Mouse (Mus musculus) midbrain, postnatal 0 days (tissue): ENCODE results near the gene Sirpa. TPM values are rescaled to one million over a fixed set of nuclear protein-coding genes. Genes with fewer than 3 reads are reported as not detected.

Source experiments
- ATAC-seq: fragments of 200-750 bp; cut with Nextera tagmentation; 2 replicates; pipeline ENCODE4 v1.8.0; 2017; ENCODE audit warnings: moderate number of reproducible peaks, mild to moderate bottlenecking, moderate TSS enrichment, moderate library complexity; ENCODE audit not compliant: low FRiP score
- DNase-seq: peaks from one replicate; pipeline ENCODE4 v3.0.0-alpha.2; 2015; ENCODE audit warnings: low spot score
- H3K27ac ChIP-seq: fragments of 300-500 bp; sonication (generic); 2 replicates; pipeline ENCODE4 v1.5.1; 2014; ENCODE audit warnings: low read depth, mild to moderate bottlenecking, low read length, mixed read lengths
- H3K27me3 ChIP-seq: fragments of 300-500 bp; sonication (generic); 2 replicates; pipeline ENCODE4 v1.6.1; 2014; ENCODE audit warnings: low read length, control low read depth, mixed read lengths; ENCODE audit not compliant: insufficient read depth
- H3K36me3 ChIP-seq: fragments of 300-500 bp; sonication (generic); 2 replicates; pipeline ENCODE4 v1.6.1; 2014; ENCODE audit warnings: low read length, control low read depth, mixed read lengths; ENCODE audit not compliant: insufficient read depth
- H3K4me1 ChIP-seq: fragments of 300-500 bp; sonication (generic); 2 replicates; pipeline ENCODE4 v1.6.1; 2014; ENCODE audit warnings: mild to moderate bottlenecking, control low read depth, antibody characterized with exemption, low read length, mixed read lengths; ENCODE audit not compliant: insufficient read depth
- H3K4me2 ChIP-seq: fragments of 300-500 bp; sonication (generic); 2 replicates; pipeline ENCODE4 v1.6.1; 2014; ENCODE audit warnings: low read depth, mild to moderate bottlenecking, low read length, mixed read lengths; ENCODE audit not compliant: poor library complexity, severe bottlenecking
- H3K4me3 ChIP-seq: fragments of 300-500 bp; sonication (generic); 2 replicates; pipeline ENCODE4 v1.5.1; 2014; ENCODE audit warnings: low read depth, mild to moderate bottlenecking, low read length, moderate library complexity
- H3K9ac ChIP-seq: fragments of 300-500 bp; sonication (generic); replicated peaks from 2 replicates; pipeline ENCODE4 v1.6.1; 2014; ENCODE audit warnings: mild to moderate bottlenecking, low read length, moderate library complexity, mixed read lengths; ENCODE audit not compliant: poor library complexity, severe bottlenecking
- H3K9me3 ChIP-seq: fragments of 300-500 bp; sonication (generic); 2 replicates; pipeline ENCODE4 v1.6.1; 2016; ENCODE audit warnings: low read length, control low read depth
- CTCF ChIP-seq: IDR thresholded peaks from 2 replicates; pipeline ENCODE4 v1.5.1; 2016; ENCODE audit warnings: antibody characterized with exemption, mild to moderate bottlenecking
- WGBS: fragments of 180-500 bp; shearing (Covaris S2); extraction: QIAGEN DNeasy Blood & Tissue Kit; methylation state at CpG from one replicate; pipeline ENCODE4 v1.1.7; 2014; 5-methylcytosine and 5-hydroxymethylcytosine counted together
- polyA plus RNA-seq: library from polyadenylated mRNA; unstranded; fragments of >200 nt; fragmentation: Nextera tagmentation; extraction: Ambion mirVana; gene quantifications from 2 replicates; pipeline ENCODE4 v1.2.1, GENCODE M21; 2015
- total RNA-seq: library from RNA; depleted of rRNA; stranded (reverse); fragments of >200 nt; gene quantifications from 2 replicates; pipeline ENCODE4 v1.2.3, GENCODE M21; 2014

Gene Sirpa
- total and polyA plus RNA-seq, 2 experiments from 2014 or later = 55.7 to 109 TPM

DNA sequence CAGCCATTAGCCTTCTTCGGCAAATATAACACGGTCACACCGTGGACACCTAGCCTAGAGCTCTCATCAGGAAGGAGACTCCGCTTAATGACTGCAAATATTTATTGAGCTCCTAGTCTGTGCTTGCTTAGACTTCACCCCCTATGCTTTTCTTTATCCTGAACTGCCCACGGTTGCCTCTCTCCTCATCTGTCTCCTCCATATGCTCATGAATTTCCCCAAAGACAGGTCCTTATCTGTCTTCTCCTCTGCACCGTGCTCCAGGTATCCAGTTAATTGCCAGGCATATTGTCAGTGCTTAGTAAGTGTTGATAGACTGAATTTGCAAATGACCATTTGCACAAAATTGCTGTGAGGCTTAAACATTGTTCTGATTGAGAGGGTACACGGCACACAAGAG lies 23.5 kb upstream of the Sirpa start:
- ATAC-seq (no peak), DNase-seq (no peak)
- no peak for TF ChIP-seq CTCF
- H3K4me2 ChIP-seq = no peak overlapping the region
- no peak overlapping the region for H3K4me3 ChIP-seq
- no peak overlapping the region for H3K27ac ChIP-seq
- no peaks in the 10 kb centered on the region for H3K27me3 ChIP-seq
- no peak overlapping the region for H3K9ac ChIP-seq
- H3K36me3 ChIP-seq = no peaks in the 10 kb centered on the region
- H3K4me1 ChIP-seq = no peaks in the 10 kb centered on the region; the same call in 1 of the 2 replicates
- no peaks in the 10 kb centered on the region for H3K9me3 ChIP-seq
- 88% methylated on average over 7 of the region's 7 CpGs for WGBS

DNA sequence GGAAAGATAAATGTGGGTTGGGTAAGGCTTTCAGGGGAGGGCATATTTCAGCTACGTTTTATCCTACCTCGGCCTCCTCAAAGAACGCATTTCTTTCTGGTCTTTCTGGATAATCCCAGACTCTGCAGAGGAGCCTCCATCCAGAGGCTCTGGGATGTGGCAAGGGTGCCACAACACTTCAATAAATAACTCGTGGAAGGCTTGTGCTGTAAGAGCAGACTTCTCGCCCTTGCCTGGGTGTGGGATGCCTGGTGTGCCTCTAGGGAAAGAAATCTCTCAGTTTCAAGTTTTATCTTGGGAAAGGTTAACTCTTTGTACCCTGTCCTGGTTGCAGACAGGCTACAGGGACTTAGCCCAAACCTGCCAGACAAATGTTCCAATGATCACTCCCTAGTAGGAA lies 23.1 kb upstream of the Sirpa start:
- H3K27ac ChIP-seq = no peak overlapping the region
- ATAC-seq = no peak
- DNase-seq = no peak
- no peak for TF ChIP-seq CTCF
- H3K36me3 ChIP-seq = no peaks in the 10 kb centered on the region
- WGBS = 73% methylated on average over 5 of the region's 5 CpGs
- no peak overlapping the region for H3K9ac ChIP-seq
- no peaks in the 10 kb centered on the region for H3K27me3 ChIP-seq
- H3K4me1 ChIP-seq = no peaks in the 10 kb centered on the region; the same call in 1 of the 2 replicates
- no peaks in the 10 kb centered on the region for H3K9me3 ChIP-seq
- H3K4me3 ChIP-seq = no peak overlapping the region
- no peak overlapping the region for H3K4me2 ChIP-seq

DNA sequence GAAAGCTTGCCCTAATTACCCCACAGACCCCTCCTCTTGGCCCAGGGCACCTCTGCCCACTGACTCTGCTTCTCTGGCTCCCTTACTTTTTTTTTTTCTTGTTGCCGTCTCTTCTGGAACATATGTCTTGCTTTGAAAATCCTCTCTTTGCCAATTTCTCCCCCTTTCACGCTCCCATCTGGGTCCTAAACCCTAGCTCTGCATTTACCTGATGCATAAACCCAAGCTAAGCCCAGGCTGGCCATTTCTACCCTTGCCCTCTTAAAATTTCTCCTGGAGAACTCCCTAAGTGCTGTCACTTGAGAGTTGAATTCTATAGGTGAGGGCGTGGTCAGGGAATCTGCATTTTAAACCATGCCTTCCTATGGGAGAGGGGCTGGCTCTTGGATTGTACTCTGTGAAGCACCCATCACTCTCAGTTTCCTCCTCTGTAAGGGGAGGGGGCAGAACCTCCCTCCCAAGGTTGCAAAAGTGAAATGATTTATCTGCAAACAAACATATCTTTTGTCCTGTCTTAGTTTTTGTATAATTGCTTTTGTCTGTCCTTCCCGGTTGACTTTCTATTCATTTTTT lies 18.8 kb upstream of the Sirpa start:
- no peak for TF ChIP-seq CTCF
- no peak for ATAC-seq
- 15% methylated on average over 4 of the region's 4 CpGs for WGBS
- DNase-seq = no peak
- Histone ChIP-seq H3K9ac (no peak overlapping the region), H3K4me3 (peak overlapping the region; percentile 15; the same call in 1 of the 2 replicates), H3K36me3 (no peaks in the 10 kb centered on the region), H3K9me3 (no peaks in the 10 kb centered on the region), H3K4me2 (peak overlapping the region; percentile 45; the same call in 1 of the 2 replicates), H3K27me3 (no peaks in the 10 kb centered on the region), H3K4me1 (peaks cover 4% of the 10 kb centered on the region; the same call in 1 of the 2 replicates), H3K27ac (peak overlapping the region; percentile 71)

DNA sequence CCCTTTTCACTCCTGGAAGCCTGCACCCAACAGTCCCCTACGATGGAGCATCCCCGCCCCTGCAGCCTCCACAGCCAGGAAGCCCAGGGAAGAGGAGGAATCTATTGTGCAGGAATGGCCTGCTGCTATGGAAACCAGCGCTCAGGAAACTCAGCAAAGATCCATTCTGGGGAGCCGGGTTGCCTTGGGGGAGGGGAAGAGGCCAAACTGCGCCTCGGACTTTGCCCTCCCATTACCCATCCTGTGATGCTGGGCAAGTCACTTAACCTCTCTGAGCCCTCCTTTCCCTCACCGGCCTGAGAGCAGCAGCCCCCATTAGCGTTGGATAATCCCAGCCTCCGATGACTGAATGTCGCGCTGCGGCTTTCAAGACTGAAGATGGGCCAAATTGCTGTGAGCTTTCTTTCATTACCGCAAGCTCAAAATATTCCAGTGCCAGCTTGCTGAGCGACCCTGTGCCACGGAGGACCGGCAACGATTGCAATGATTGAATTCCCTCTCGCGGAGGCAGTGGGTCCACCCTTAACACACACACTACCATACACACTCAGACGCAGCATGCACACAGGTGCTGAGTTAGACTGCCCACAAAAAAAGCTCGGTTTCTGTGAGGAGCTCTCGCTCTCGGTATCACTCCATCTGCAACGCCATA lies 18.1 kb upstream of the Sirpa start:
- WGBS = 7% methylated on average over 24 of the region's 24 CpGs
- peak; percentile 60 for DNase-seq
- no peaks in the 10 kb centered on the region for H3K9me3 ChIP-seq
- ATAC-seq = peak; percentile 79
- peak overlapping the region; percentile 45 for H3K4me2 ChIP-seq
- no peak for TF ChIP-seq CTCF
- H3K27me3 ChIP-seq = no peaks in the 10 kb centered on the region
- peaks cover 4% of the 10 kb centered on the region; the same call in 1 of the 2 replicates for H3K4me1 ChIP-seq
- peak overlapping the region; percentile 71 for H3K27ac ChIP-seq
- H3K4me3 ChIP-seq = peak overlapping the region; percentile 15; the same call in 1 of the 2 replicates
- H3K36me3 ChIP-seq = no peaks in the 10 kb centered on the region
- peak overlapping the region; percentile 25; the same call in 1 of the 2 replicates for H3K9ac ChIP-seq

DNA sequence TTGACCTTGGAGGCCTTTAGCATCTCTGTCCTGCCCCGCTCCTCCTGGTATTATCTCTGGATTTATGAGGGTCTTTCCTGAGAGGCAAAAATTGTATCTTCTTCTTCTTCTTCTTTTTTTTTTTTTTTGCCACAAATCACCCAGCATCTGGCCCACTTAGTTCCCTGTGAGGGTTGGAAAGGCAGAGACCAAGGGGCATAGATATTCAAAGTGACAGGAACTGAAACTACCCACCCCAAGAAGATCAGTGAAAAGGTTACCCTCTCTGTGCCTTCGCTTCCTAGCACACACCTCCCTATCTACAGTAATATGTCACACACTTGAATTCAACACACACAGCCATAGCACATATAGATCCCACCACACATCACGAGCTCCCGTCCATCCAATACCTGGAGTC lies 17.5 kb upstream of the Sirpa start:
- no peaks in the 10 kb centered on the region for H3K9me3 ChIP-seq
- H3K4me3 ChIP-seq = no peak overlapping the region
- H3K9ac ChIP-seq = no peak overlapping the region
- H3K27me3 ChIP-seq = no peaks in the 10 kb centered on the region
- no peak for TF ChIP-seq CTCF
- peak overlapping the region; percentile 71 for H3K27ac ChIP-seq
- H3K36me3 ChIP-seq = no peaks in the 10 kb centered on the region
- peak overlapping the region; percentile 45; the same call in 1 of the 2 replicates for H3K4me2 ChIP-seq
- peaks cover 4% of the 10 kb centered on the region; the same call in 1 of the 2 replicates for H3K4me1 ChIP-seq
- no peak for DNase-seq
- ATAC-seq = no peak
- WGBS = 91% methylated on average over 4 of the region's 4 CpGs
